Mouse (Mus musculus) small intestine, adult 2 months (tissue): ENCODE data around the gene Cd200r3.

ENCODE experiments used
- CTCF ChIP-seq: fragments of 200-500 bp; IDR thresholded peaks from 2 replicates; pipeline ENCODE4 v1.5.1; 2012; ENCODE audit warnings: low read depth, mild to moderate bottlenecking, control low read depth, inconsistent platforms, low read length, moderate library complexity, mixed read lengths; ENCODE audit not compliant: insufficient replicate concordance, insufficient read length; ENCODE audit errors: extremely low read depth
- POLR2A ChIP-seq: fragments of 200-500 bp; IDR thresholded peaks from 2 replicates; pipeline ENCODE4 v1.6.1; 2012; ENCODE audit warnings: low read depth, mild to moderate bottlenecking, control low read depth, inconsistent platforms, low read length, moderate library complexity

DNA sequence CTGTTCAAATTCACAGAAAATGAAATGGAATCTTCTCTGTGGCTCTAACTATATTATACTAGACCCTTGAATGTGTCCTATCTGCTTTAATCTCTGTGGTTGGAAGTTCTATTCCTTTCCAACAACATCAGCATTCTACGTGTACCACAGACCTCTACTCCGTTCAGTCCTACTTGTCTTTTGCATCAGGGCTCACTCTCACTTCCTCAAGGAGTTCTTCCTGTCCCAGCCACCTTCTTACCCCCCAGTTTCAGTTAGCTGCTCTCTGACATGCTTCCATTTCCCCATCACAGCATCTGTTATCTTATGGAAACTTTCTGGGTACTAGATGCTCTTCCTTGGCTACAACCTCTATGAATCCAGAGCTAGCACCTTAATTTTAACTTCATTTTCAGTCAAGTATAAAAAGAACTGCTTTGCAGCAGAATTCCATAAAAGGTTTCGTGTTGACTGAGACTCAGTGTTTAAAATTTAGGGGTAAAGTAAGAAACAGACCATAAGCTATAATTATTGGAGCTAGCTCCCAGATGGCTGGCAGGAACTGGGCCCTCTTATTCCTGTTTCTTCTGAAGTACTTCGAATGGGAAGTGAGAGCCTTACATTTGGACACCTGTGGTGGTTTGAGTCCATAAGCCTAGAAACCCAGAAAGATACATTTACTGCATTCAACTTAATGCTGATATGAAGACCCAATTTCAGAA lies 50.0 kb downstream of the Cd200r3 start:
- TF ChIP-seq CTCF: no peak
- TF ChIP-seq POLR2A: no peak
